ENCODE assay signal across 9 mouse cellular contexts in the genomic region with DNA sequence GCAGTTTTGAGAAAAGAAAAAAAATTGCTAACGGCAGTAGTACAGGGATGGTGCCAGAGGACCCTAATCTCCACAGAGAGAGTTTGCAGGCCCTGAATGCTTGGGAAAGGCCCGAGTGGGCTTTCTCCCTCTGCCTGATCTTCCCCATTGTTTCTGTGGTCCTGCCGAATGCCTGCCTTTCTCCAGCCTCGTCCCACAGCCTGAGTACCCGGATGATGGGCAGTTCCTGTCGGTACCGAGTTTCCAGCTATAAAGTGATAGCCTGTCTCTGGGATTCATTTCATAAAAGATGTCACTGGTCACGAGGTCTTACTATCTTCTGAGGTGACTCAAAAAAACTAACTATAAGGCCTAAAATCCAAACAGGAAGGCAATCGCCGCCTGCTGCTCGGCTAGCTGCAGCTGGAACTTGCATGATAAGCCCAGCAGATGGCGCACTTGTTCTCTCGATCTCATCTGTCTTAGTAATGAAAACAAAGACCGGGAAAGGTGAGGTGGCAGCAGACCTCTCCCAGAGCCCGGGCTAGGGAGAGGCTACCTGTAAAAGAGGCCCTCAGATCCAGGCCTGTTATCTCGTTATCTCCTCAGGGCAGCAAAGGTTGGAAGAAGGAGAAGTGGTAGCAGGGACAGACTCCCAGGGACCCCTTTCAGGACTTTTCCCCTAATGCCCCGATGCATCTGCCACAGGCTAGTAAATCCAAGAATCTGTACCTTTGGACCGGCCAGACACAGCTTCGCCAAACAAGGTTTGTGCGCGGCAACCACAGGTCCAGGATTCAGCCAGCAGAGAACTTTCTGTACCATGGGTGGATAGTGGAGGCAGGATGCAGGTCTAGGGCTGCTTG. TPM values are rescaled to one million over a fixed set of nuclear protein-coding genes. Genes with fewer than 3 reads are reported as not detected.
A peak's percentile ranks its signal among the peaks of the same experiment; 100 is the strongest.
DNase-seq lines count a peak whose midpoint lies in the region; ATAC-seq and TF ChIP-seq lines count a peak whose summit lies in the region.
"Had no signal": no experiment of that assay in that cellular context is flagged by ENCODE, and none has a peak within 500 bp of the region (broad histone marks: within the 10 kb centered on the region; RNA-seq: fewer than 3 reads in every experiment).

No protein-coding gene starts in this region.

- 17% methylated on average over 21 of the region's 21 CpGs for WGBS in forebrain, embryonic 15.5 days
- 26% methylated on average over 21 of the region's 21 CpGs for WGBS in liver, postnatal 0 days (ENCODE audit: insufficient replicate concordance)
- WGBS in neural tube, embryonic 15.5 days = 20% methylated on average over 21 of the region's 21 CpGs

- peak overlapping the region; percentile 29 for H3K9ac ChIP-seq in forebrain, embryonic 15.5 days (replicated peaks)
- H3K9ac ChIP-seq in liver, postnatal 0 days (replicated peaks) = peak overlapping the region; percentile 48
- peak overlapping the region; percentile 21 for H3K9ac ChIP-seq in neural tube, embryonic 15.5 days (replicated peaks)

- intact Hi-C loops in heart, postnatal 25 days (cut with DNase I) = loop anchor here (1.0 to 10.0 kb wide), 4 partner anchors 132 to 548 kb away; no protein-coding TSS in a partner anchor

- H3K4me1 ChIP-seq in E14TG2a.4 (replicated peaks; ENCODE audit: low read depth, low read length) = peaks cover 16% of the 10 kb centered on the region
- H3K4me1 ChIP-seq in forebrain, embryonic 15.5 days = peaks cover 12% of the 10 kb centered on the region
- H3K4me1 ChIP-seq in liver, postnatal 0 days (ENCODE audit: insufficient read depth) = peaks cover 12% of the 10 kb centered on the region
- peaks cover 14% of the 10 kb centered on the region for H3K4me1 ChIP-seq in neural tube, embryonic 15.5 days

- H3K27ac ChIP-seq in forebrain, embryonic 15.5 days (replicated peaks) = no peak overlapping the region; the same call in 1 of the 2 replicates
- peak overlapping the region; percentile 67; the same call in 1 of the 2 replicates for H3K27ac ChIP-seq in liver, postnatal 0 days (ENCODE audit: low read depth)
- H3K27ac ChIP-seq in neural tube, embryonic 15.5 days (replicated peaks) = no peak overlapping the region
- H3K27ac ChIP-seq: macrophage had no signal

- no peaks in the 10 kb centered on the region for H3K9me3 ChIP-seq in E14TG2a.4 (ENCODE audit: low read length)
- no peaks in the 10 kb centered on the region for H3K9me3 ChIP-seq in forebrain, embryonic 15.5 days
- no peaks in the 10 kb centered on the region for H3K9me3 ChIP-seq in liver, postnatal 0 days (ENCODE audit: low read length)
- no peaks in the 10 kb centered on the region for H3K9me3 ChIP-seq in neural tube, embryonic 15.5 days (replicated peaks)

- TF ChIP-seq CTCF in E14TG2a.4 (conservative IDR thresholded peaks at IDR 0.05; ENCODE audit: low read length) = peak; percentile 71
- TF ChIP-seq CTCF in liver, postnatal 0 days (IDR thresholded peaks at IDR 0.05; ENCODE audit: low read depth) = peak; percentile 90

- peak; percentile 41 for ATAC-seq in cerebellum, adult (ENCODE audit: insufficient number of reproducible peaks, low FRiP score, low TSS enrichment)
- ATAC-seq in forebrain, embryonic 15.5 days (replicated peaks) = peak; percentile 81
- ATAC-seq in liver, postnatal 0 days = peak; percentile 81
- peak; percentile 73; the same call in 1 of the 2 replicates for ATAC-seq in neural tube, embryonic 15.5 days (ENCODE audit: low FRiP score)

- peaks cover 18% of the 10 kb centered on the region for H3K36me3 ChIP-seq in E14TG2a.4 (ENCODE audit: insufficient read depth, low read length)
- 0 out of 2 replicates have a peak, but pooled peaks cover 3% of the 10 kb centered on the region for H3K36me3 ChIP-seq in forebrain, embryonic 15.5 days
- H3K36me3 ChIP-seq in liver, postnatal 0 days (replicated peaks; ENCODE audit: insufficient read depth, low read length) = no peaks in the 10 kb centered on the region
- no peaks in the 10 kb centered on the region; the same call in 1 of the 2 replicates for H3K36me3 ChIP-seq in neural tube, embryonic 15.5 days

- H3K27me3 ChIP-seq in E14TG2a.4 (ENCODE audit: insufficient read depth, low read length) = peaks cover 2% of the 10 kb centered on the region; the same call in 1 of the 2 replicates
- H3K27me3 ChIP-seq in forebrain, embryonic 15.5 days = no peaks in the 10 kb centered on the region
- H3K27me3 ChIP-seq in liver, postnatal 0 days (ENCODE audit: insufficient read depth, low read length) = no peaks in the 10 kb centered on the region
- no peaks in the 10 kb centered on the region for H3K27me3 ChIP-seq in neural tube, embryonic 15.5 days (replicated peaks)

- peak overlapping the region; percentile 41 for H3K4me2 ChIP-seq in forebrain, embryonic 15.5 days (replicated peaks)
- peak overlapping the region; percentile 62 for H3K4me2 ChIP-seq in liver, postnatal 0 days (ENCODE audit: low read depth, low read length)
- peak overlapping the region; percentile 48 for H3K4me2 ChIP-seq in neural tube, embryonic 15.5 days

- TF ChIP-seq EP300 in liver, postnatal 0 days (IDR thresholded peaks at IDR 0.05; ENCODE audit: low read depth) = no peak

- peak overlapping the region; percentile 43 for H3K4me3 ChIP-seq in E14TG2a.4 (replicated peaks; ENCODE audit: low read length)
- H3K4me3 ChIP-seq in forebrain, embryonic 15.5 days = peak overlapping the region; percentile 19
- peak overlapping the region; percentile 29 for H3K4me3 ChIP-seq in liver, postnatal 0 days (ENCODE audit: low read depth, low read length)
- no peak overlapping the region for H3K4me3 ChIP-seq in neural tube, embryonic 15.5 days (replicated peaks)

- peak; percentile 26 for DNase-seq in heart, postnatal 25 days (ENCODE audit: low spot score)
- peak; percentile 87 for DNase-seq in layer of hippocampus, adult 11-12 months (ENCODE audit: low spot score)
- DNase-seq in liver, postnatal 0 days = peak; percentile 81
- DNase-seq in testis, postnatal 10 days (ENCODE audit: low spot score) = peak; percentile 88

RNA-seq across cellular contexts. Expression of a gene that starts 19.7 kb away (rescaled TPM):
- 97.6 and 106 TPM in 2 replicates for polyA plus RNA-seq in forebrain, embryonic 15.5 days (2015; fragmentation: Nextera tagmentation; extraction: Ambion mirVana)
- 10 to 100 TPM; 26.9 to 29.3 TPM for total RNA-seq in heart, postnatal 25 days (2021)
- polyA plus RNA-seq in liver, postnatal 0 days (2015; fragmentation: Nextera tagmentation; extraction: Ambion mirVana) = 20.6 and 23.6 TPM in 2 replicates
- polyA plus RNA-seq in neural tube, embryonic 15.5 days (2015; fragmentation: Nextera tagmentation; extraction: Ambion mirVana) = 90.1 and 105 TPM in 2 replicates

RNA-seq across cellular contexts. Expression of a gene that starts 22.9 kb away (rescaled TPM):
- polyA plus RNA-seq in forebrain, embryonic 15.5 days (2015; fragmentation: Nextera tagmentation; extraction: Ambion mirVana) = 4.9 and 6.8 TPM in 2 replicates
- total RNA-seq in heart, postnatal 25 days (2021) = 1 to 10 TPM in 1 of 2 experiments, under 1 TPM in 1; 0.64 to 2.5 TPM
- polyA plus RNA-seq in liver, postnatal 0 days (2015; fragmentation: Nextera tagmentation; extraction: Ambion mirVana) = 2.9 and 4.0 TPM in 2 replicates
- polyA plus RNA-seq in neural tube, embryonic 15.5 days (2015; fragmentation: Nextera tagmentation; extraction: Ambion mirVana) = 8.7 and 11.6 TPM in 2 replicates

Comparison
In these comparisons a context has a peak if more than half of its experiments do, and no peak if none do; other contexts are left out.
1. DNase-seq: peak in every context shown above with its lines; median percentile 88 in testis, postnatal 10 days; 87 in layer of hippocampus, adult 11-12 months; 81 in liver, postnatal 0 days; 26 in heart, postnatal 25 days.